Mouse (Mus musculus) cerebellum, postnatal 4 days (tissue): ENCODE results near the gene Magi2.
"Not testable (repeated sequence)": the region's sequence is repeated elsewhere in the genome, so short reads cannot be mapped to it uniquely, and the experiment has no call there.

Experiments
- DNase-seq, 2 experiments: peaks; one replicate each; pipeline ENCODE4 v3.0.0; 2022; ENCODE audit warnings: low spot score in 2 of 2, mixed read lengths in 1 of 2

Magi2 gene

GRCm38 (mm10) chr5:19429290-19429689 is 202.5 kb downstream of the Magi2 start:
- peak in 1 of 2 experiments; percentile 28 for DNase-seq

- DNase-seq: no peak
Observed at GRCm38 (mm10) chr5:19462541-19462940, 235.7 kb downstream of the Magi2 start.

- DNase-seq: peak in 1 of 2 experiments; percentile 4
Observed at GRCm38 (mm10) chr5:19465383-19465782, 238.5 kb downstream of the Magi2 start.

DNA sequence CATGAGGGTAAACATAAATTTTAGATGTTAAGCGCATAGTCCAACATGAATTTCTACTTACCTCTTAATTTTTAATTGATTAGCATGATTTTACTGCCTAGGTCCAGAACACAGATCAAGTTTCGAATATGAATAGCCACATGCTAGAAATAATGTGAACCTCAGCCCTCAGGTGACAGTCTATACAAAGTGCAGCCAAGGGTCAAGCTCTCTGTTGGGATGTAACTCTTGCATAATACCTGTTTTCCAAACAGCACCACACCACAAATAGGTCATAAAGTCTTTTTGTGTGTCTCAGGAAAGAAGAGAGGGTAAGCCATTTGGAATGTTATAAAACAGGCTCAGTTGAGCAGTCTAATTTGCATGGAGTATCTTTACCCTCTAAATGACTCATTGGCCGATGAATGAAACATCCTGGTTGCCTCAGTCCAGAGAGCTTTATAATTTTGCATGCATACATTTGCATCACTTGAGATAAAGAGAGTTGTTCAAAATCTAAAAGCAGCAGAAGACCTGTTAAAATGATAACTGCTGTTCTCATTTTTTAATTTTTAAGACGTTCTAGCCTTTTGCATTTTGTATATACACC is 246.1 kb downstream of the Magi2 start:
- no peak for DNase-seq

- DNase-seq: peak in 1 of 2 experiments; percentile 26
Observed at GRCm38 (mm10) chr5:19482981-19483380, 256.1 kb downstream of the Magi2 start.

DNA sequence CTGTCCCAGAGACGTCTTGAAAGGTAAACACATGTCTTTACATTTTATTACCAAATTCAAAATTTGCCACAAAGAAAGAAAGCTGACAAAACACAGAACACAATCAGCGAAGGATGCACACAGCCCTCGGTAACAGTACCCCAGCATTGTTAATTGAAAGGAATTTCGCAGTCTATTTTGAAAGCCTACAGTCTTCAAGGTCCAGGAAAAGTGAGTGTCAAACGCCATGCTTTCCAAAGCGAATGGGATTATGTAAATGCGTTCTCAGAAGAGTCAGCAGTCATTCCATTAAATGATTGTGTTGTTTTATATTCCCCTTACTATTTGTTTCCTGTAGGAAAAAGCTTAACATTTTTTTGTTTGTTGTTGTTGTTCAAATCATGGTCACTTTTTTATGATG is 261.1 kb downstream of the Magi2 start:
- DNase-seq: no peak

- DNase-seq: no peak
Observed at GRCm38 (mm10) chr5:19501005-19501404, 274.2 kb downstream of the Magi2 start.

DNA sequence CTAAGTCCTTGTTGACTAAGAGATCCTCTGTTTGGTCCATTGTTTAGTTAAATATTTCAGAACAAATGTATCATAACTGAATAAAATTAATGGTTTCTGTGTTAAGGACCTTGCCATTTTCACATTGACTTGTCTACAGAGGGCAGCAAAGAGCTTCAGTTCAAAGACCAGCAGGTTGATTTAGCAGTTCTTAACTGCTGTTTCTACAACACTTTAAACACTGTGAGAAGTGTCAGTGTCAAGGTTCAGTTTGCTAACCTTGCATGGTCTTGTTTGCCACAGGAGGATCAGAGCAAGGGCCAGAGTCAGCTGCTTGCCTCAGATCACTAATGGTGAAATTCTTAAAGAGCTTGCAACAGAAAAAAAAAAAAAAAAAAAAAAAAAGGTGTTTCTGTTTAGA is 295.3 kb downstream of the Magi2 start:
- DNase-seq: peak in 1 of 2 experiments; percentile 9

DNA sequence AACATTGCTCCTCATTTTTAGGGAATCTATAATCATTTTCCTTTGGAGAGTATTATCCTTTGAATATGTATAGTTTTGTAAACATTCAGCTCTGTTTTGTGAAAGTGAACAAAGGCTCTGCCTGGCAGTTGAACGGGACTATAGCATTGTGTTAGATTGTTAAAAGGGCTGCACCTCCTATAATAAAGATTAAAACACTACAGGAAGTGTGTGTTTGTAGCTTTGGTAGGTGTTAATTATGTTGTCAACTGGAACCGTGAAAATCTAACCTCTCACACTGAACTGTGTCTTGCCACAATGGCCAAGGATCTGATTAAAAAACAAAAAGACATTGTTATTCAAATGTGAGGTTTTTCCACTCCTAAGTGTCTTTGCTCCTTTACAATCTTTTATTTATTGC is 312.5 kb downstream of the Magi2 start:
- DNase-seq: no peak

GRCm38 (mm10) chr5:19546424-19546823 is 319.6 kb downstream of the Magi2 start:
- no peak for DNase-seq

- DNase-seq: no peak
Observed at GRCm38 (mm10) chr5:19546900-19547299, 320.1 kb downstream of the Magi2 start.

DNA sequence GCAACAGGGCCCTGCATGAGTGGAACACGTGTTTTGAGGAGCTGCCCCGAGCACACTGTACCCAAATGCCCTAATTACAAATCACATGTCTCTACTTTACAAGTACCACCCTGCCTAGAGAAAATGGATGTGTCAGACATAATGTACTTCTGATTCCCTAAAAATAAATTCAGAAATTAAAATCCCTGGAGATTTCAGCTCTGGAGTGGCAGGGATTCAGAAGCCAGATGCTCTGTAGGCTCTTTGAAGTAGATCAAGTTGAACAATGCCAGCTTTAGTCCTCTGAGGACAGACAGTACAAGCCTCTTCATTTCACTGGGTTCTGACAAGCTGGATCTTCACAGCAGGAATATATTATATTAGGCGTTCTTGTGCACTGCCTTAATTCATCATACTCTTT is 326.7 kb downstream of the Magi2 start:
- no peak for DNase-seq

- DNase-seq: no peak
Observed at GRCm38 (mm10) chr5:19565636-19566035, 338.8 kb downstream of the Magi2 start.

GRCm38 (mm10) chr5:19566136-19566535 is 339.3 kb downstream of the Magi2 start:
- DNase-seq: not testable (repeated sequence)

- DNase-seq: no peak
Observed at GRCm38 (mm10) chr5:19607700-19608099, 380.9 kb downstream of the Magi2 start.

- DNase-seq: no peak
Observed at GRCm38 (mm10) chr5:19611788-19612187, 385.0 kb downstream of the Magi2 start.

- DNase-seq: no peak
Observed at GRCm38 (mm10) chr5:19621678-19622077, 394.8 kb downstream of the Magi2 start.

GRCm38 (mm10) chr5:19633976-19634375 is 407.1 kb downstream of the Magi2 start:
- DNase-seq: no peak

DNA sequence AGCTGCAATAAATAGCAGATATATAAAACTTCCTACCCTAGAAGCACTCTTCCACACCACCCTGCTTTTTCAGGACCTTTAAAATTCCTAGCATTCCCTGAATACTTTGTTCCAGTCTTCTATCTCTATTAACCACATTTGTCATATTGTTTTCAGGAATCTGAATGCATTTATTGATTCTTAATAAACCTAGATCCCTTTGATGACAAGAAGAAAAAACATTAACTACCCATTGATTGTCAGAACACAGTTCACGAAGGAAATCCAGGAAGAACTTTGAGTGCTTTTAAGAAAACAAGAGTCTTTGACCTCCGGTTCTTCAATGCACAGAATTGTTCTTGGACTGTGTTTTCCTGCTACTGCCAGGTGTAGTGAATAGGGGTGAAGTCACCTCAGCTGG is 411.0 kb downstream of the Magi2 start:
- DNase-seq: no peak

GRCm38 (mm10) chr5:19655986-19656385 is 429.1 kb downstream of the Magi2 start:
- DNase-seq: no peak

DNA sequence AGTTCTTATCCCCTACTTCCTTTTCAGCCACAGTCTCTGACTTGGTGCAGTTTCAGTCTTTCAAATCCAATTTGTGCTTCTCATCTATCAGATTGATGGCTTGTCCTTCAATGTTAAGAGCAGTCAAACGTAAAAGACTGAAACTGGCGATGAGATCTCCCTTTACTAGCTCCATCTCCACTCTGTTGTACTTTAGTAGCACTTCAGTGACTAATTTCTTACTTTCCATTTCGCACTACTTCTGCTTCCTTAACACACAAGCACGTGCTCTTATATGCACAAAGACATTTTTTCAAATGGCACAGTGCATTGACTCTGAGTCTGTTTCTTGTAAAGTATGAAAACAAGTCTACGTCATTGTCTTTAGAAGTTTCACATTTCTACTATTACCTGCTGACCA is 439.6 kb downstream of the Magi2 start:
- no peak for DNase-seq

- no peak for DNase-seq
Observed at GRCm38 (mm10) chr5:19717296-19717695, 490.5 kb downstream of the Magi2 start.

DNA sequence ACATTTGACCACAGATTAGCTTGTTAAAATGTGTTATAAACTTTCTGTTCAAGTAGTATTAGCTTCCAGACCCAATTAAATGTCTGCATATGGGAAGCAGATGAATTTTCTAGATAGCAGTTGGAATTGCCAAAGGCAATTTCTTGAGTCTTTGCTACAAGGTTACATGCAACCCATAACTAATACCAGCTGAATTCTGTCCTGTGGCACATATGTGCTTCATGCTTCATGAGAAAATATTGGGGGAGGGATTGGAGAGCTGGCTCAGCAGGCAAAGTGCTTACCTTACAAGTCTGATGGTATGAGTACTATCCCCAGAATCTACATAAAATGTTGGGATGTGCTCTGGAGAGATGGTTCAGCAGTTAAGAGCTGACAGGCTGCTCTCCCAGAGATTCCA is 499.4 kb downstream of the Magi2 start:
- no peak for DNase-seq

- no peak for DNase-seq
Observed at GRCm38 (mm10) chr5:19745376-19745775, 518.5 kb downstream of the Magi2 start.
